In genomic region chr1:169879060-169879459, GRCm38 (mm10) we compare ENCODE assay signal across 22 mouse cellular contexts.
DNase-seq lines count a peak whose midpoint lies in the region; ATAC-seq lines count a peak whose summit lies in the region.
"Had no signal": no experiment of that assay in that cellular context is flagged by ENCODE, and none has a peak within 500 bp of the region (broad histone marks: within the 10 kb centered on the region; RNA-seq: fewer than 3 reads in every experiment).

No protein-coding gene starts in this region.

- no peak for DNase-seq in frontal cortex, postnatal 10 days (ENCODE audit: low spot score in 2 of 2)
- peak; percentile 30 for DNase-seq in right cerebral cortex, adult 18-20 months
- no peak for DNase-seq in right cerebral cortex, postnatal 14 days
- DNase-seq in telencephalon, adult 2 months (ENCODE audit: low read depth, low spot score) = peak; percentile 81
- no peak for DNase-seq in lung, postnatal 36 days
- DNase-seq: adrenal gland, adult 8-10 months; adrenal gland, postnatal 14 days; adrenal gland, postnatal 36 days; B cell, adult 2 months; cerebellum, adult 11 months; cerebellum, adult 18-20 months; cerebellum, adult 8-10 months; cerebellum, adult 9-11 months; cerebellum, postnatal 14 days; cerebellum, postnatal 36 days; forebrain, postnatal 0 days had no signal

- peak; percentile 78 for ATAC-seq in frontal cortex, adult (ENCODE audit: low TSS enrichment)
- ATAC-seq: activated CD4-positive, CD25-positive, alpha-beta regulatory T cell, adult 4 months; CD4-positive, CD25-positive, alpha-beta regulatory T cell, adult 4 months; forebrain, embryonic 13.5 days; forebrain, embryonic 15.5 days; forebrain, postnatal 0 days; Patski had no signal

Comparison
In these comparisons a context has a peak if more than half of its experiments do, and no peak if none do; other contexts are left out.
1. DNase-seq: peak in right cerebral cortex, adult 18-20 months (single experiment) and telencephalon, adult 2 months (single experiment); none in frontal cortex, postnatal 10 days (0 of 2), right cerebral cortex, postnatal 14 days (single experiment) and lung, postnatal 36 days (single experiment).